Mouse (Mus musculus) hindbrain, embryonic 14.5 days (tissue): ENCODE measurements around the gene Tcam1. TPM values are rescaled to one million over a fixed set of nuclear protein-coding genes. Genes with fewer than 3 reads are reported as not detected.

ENCODE experiments used
- polyA plus RNA-seq: library from polyadenylated mRNA; unstranded; fragments of >200 nt; fragmentation: Nextera tagmentation; extraction: Ambion mirVana; gene quantifications from 2 replicates; pipeline ENCODE4 v1.2.1, GENCODE M21; 2014

Tcam1 gene
- polyA plus RNA-seq, 1 experiment from 2014 or later = 0.08 TPM

Other genes with a start within 250 kb of the Tcam1 start
- gene Dcaf7, start 239.8 kb upstream of the Tcam1 start, polyA plus RNA-seq = 156 and 176 TPM in 2 replicates
- 5.0 and 5.9 TPM in 2 replicates for gene Taco1, start 210.6 kb upstream of the Tcam1 start, polyA plus RNA-seq
- gene Map3k3, start 192.1 kb upstream of the Tcam1 start, polyA plus RNA-seq = 16.5 and 18.7 TPM in 2 replicates
- gene Gm10840, start 115.8 kb upstream of the Tcam1 start, polyA plus RNA-seq = not detected in 2 replicates
- 140 and 158 TPM in 2 replicates for gene Limd2, start 115.8 kb upstream of the Tcam1 start, polyA plus RNA-seq
- gene Strada, start 74.5 kb upstream of the Tcam1 start, polyA plus RNA-seq = 27.4 and 30.1 TPM in 2 replicates
- 76.6 and 94.5 TPM in 2 replicates for gene Ccdc47, start 60.3 kb upstream of the Tcam1 start, polyA plus RNA-seq
- gene Ddx42, start 59.7 kb upstream of the Tcam1 start, polyA plus RNA-seq = 78.0 and 82.2 TPM in 2 replicates
- gene Ftsj3, start 20.6 kb upstream of the Tcam1 start, polyA plus RNA-seq = 31.4 and 31.9 TPM in 2 replicates
- gene Psmc5, start 20.5 kb upstream of the Tcam1 start, polyA plus RNA-seq = 282 and 287 TPM in 2 replicates
- 12.8 and 16.8 TPM in 2 replicates for gene Smarcd2, start 3.7 kb upstream of the Tcam1 start, polyA plus RNA-seq
- gene Gh, start 25.2 kb downstream of the Tcam1 start, polyA plus RNA-seq = not detected in 2 replicates
- 0.86 and 0.92 TPM in 2 replicates for gene Cd79b, start 38.1 kb downstream of the Tcam1 start, polyA plus RNA-seq
- not detected in 2 replicates for gene Scn4a, start 76.6 kb downstream of the Tcam1 start, polyA plus RNA-seq
- gene Prr29, start 88.8 kb downstream of the Tcam1 start, polyA plus RNA-seq = not detected in 2 replicates
- 13.6 and 18.6 TPM in 2 replicates for gene Icam2, start 111.4 kb downstream of the Tcam1 start, polyA plus RNA-seq
- gene Ern1, start 211.2 kb downstream of the Tcam1 start, polyA plus RNA-seq = 5.0 and 7.2 TPM in 2 replicates